In the genomic region with DNA sequence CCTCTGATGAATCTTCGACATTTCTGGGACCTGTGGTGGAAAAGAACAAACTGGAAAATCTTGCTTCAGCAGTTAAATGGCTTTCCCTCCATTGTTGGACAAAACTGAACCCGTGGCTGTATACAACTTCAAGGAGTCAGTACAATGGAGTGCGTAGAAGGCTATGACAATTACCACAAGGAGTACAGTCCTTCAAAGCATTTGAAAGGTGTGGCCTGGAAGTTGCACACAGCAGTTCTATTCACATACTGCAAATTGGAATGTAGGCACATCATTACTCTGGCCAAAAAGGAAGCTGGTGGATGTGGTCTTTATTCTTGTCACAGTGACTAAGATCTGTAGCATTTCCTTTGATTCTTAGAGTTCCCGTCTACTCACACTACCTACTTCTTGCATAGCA, we compare ENCODE assay signal across 20 mouse cellular contexts.
DNase-seq lines count a peak whose midpoint lies in the region; ATAC-seq and TF ChIP-seq lines count a peak whose summit lies in the region.
"Had no signal": no experiment of that assay in that cellular context is flagged by ENCODE, and none has a peak within 500 bp of the region (broad histone marks: within the 10 kb centered on the region; RNA-seq: fewer than 3 reads in every experiment).

No protein-coding gene starts in this region.

- H3K36me3 ChIP-seq in kidney, adult 2 months (ENCODE audit: control insufficient read depth, insufficient read depth, low read length): no peaks in the 10 kb centered on the region
- no peaks in the 10 kb centered on the region for H3K36me3 ChIP-seq in heart, embryonic 13.5 days
- H3K36me3 ChIP-seq in limb, embryonic 10.5 days: no peaks in the 10 kb centered on the region
- H3K36me3 ChIP-seq: G1E; limb, embryonic 13.5 days had no signal

- no peaks in the 10 kb centered on the region for H3K4me1 ChIP-seq in kidney, adult 2 months (ENCODE audit: control insufficient read depth, insufficient read depth, low read length)
- H3K4me1 ChIP-seq in heart, embryonic 13.5 days: no peaks in the 10 kb centered on the region
- no peaks in the 10 kb centered on the region for H3K4me1 ChIP-seq in limb, embryonic 10.5 days
- H3K4me1 ChIP-seq: limb, embryonic 13.5 days had no signal

- DNase-seq in kidney, adult 2 months: peak; percentile 4
- DNase-seq in kidney, adult 18-20 months: no peak
- peak; percentile 5 for DNase-seq in lung, postnatal 10 days
- DNase-seq in lung, postnatal 25 days (ENCODE audit: low spot score): no peak
- DNase-seq in left cerebral cortex, adult 11 months (ENCODE audit: low spot score): no peak
- DNase-seq in limb, embryonic 10.5 days (ENCODE audit: low spot score): no peak
- DNase-seq: adrenal gland, adult 2 months; cerebellum, postnatal 36 days; forebrain, postnatal 0 days; midbrain, embryonic 14.5 days; right cerebral cortex, adult 18-20 months had no signal

- no peak for TF ChIP-seq POLR2A in kidney, adult 2 months (IDR thresholded peaks at IDR 0.05; ENCODE audit: low read depth, low read length)

- H3K27ac ChIP-seq in kidney, adult 2 months (ENCODE audit: insufficient read depth, low read depth, low read length): no peak overlapping the region
- H3K27ac ChIP-seq in heart, embryonic 13.5 days (replicated peaks): peak overlapping the region; percentile 50; the same call in 1 of the 2 replicates
- H3K27ac ChIP-seq in limb, embryonic 10.5 days: no peak overlapping the region
- H3K27ac ChIP-seq: layer of hippocampus, adult 2 months; limb, embryonic 13.5 days; liver, embryonic 14.5 days had no signal

- ATAC-seq in heart, embryonic 13.5 days (ENCODE audit: extremely low read depth, insufficient number of reproducible peaks, low FRiP score, low TSS enrichment): no peak
- ATAC-seq in hematopoietic stem cell, adult 5-6 weeks (replicated peaks in 1 of 2; ENCODE audit: insufficient read depth in 1 of 2, low FRiP score in 2 of 2, low TSS enrichment in 1 of 2, low read depth in 1 of 2, poor library complexity in 2 of 2, severe bottlenecking in 2 of 2): peak; percentile 42 to 65; a peak in 3 of 4 replicates
- ATAC-seq: CD4-positive, CD25-positive, alpha-beta regulatory T cell, adult 4 months; forebrain, postnatal 0 days; hindbrain, embryonic 16.5 days; intestine, postnatal 0 days had no signal

- H3K4me3 ChIP-seq in kidney, adult 2 months (ENCODE audit: insufficient read depth, low read depth, low read length): no peak overlapping the region
- H3K4me3 ChIP-seq in heart, embryonic 13.5 days: no peak overlapping the region
- no peak overlapping the region for H3K4me3 ChIP-seq in limb, embryonic 10.5 days
- H3K4me3 ChIP-seq: layer of hippocampus, adult 2 months; limb, embryonic 13.5 days had no signal

- H3K27me3 ChIP-seq in kidney, adult 2 months (replicated peaks; ENCODE audit: control insufficient read depth, insufficient read depth, low read length): no peaks in the 10 kb centered on the region
- no peaks in the 10 kb centered on the region for H3K27me3 ChIP-seq in heart, embryonic 13.5 days (replicated peaks)
- H3K27me3 ChIP-seq in limb, embryonic 10.5 days (ENCODE audit: low read depth, poor library complexity, severe bottlenecking): no peaks in the 10 kb centered on the region
- H3K27me3 ChIP-seq: limb, embryonic 13.5 days had no signal

- no peak overlapping the region for H3K4me2 ChIP-seq in heart, embryonic 13.5 days
- H3K4me2 ChIP-seq: limb, embryonic 13.5 days had no signal

- no peaks in the 10 kb centered on the region for H3K9me3 ChIP-seq in heart, embryonic 13.5 days
- H3K9me3 ChIP-seq in limb, embryonic 10.5 days (replicated peaks): no peaks in the 10 kb centered on the region
- H3K9me3 ChIP-seq: G1E; limb, embryonic 13.5 days had no signal

- 77% methylated on average over 4 of the region's 4 CpGs for WGBS in kidney, adult 2 months
- 63% methylated on average over 4 of the region's 4 CpGs for WGBS in heart, embryonic 13.5 days
- 86% methylated on average over 4 of the region's 4 CpGs for WGBS in limb, embryonic 10.5 days

- no peak overlapping the region for H3K9ac ChIP-seq in heart, embryonic 13.5 days
- H3K9ac ChIP-seq: forebrain, postnatal 0 days; limb, embryonic 13.5 days; liver, embryonic 14.5 days had no signal

- no peak for TF ChIP-seq CTCF in kidney, adult 2 months (conservative IDR thresholded peaks at IDR 0.05; ENCODE audit: insufficient read depth, insufficient read length, low read depth, low read length)

Comparison
In these comparisons a context has a peak if more than half of its experiments do, and no peak if none do; other contexts are left out.
1. DNase-seq: peak in kidney, adult 2 months (single experiment) and lung, postnatal 10 days (single experiment); none in kidney, adult 18-20 months (single experiment), lung, postnatal 25 days (single experiment), left cerebral cortex, adult 11 months (single experiment) and limb, embryonic 10.5 days (single experiment).